Mouse (Mus musculus): ENCODE measurements around the gene Tti1. TPM values are rescaled to one million over a fixed set of nuclear protein-coding genes. Genes with fewer than 3 reads are reported as not detected.

Tti1 gene
- polyA plus RNA-seq, 1 experiment from 2014 or later: 30.1 TPM

DNA sequence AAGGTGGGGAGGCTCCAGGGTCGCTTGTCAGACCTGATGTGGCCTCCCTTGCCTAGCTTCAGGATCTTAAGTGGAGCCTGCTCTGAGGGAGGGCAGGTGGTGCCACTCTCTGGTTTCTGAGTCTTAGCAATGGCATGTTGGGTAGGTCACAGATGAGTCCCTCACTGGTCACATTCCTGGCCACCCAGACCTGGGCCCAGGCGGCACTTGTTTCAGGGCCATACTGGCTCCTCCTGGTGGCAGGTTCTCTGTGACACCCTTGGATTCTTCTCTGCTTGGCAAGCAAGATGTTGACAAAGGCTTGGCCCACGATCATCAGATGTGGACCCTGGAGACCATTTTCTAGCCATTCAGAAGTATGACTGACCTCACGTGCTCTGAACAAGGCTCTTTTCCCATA, 95.6 kb downstream of the Tti1 start:
- Histone ChIP-seq H3K4me3 (ENCODE audit: low read length) (no peak overlapping the region), H3K4me1 (ENCODE audit: insufficient read depth, low read length) (0 out of 2 replicates have a peak, but pooled peaks cover 2% of the 10 kb centered on the region), H3K27me3 (ENCODE audit: insufficient read depth, low read length) (no peaks in the 10 kb centered on the region), H3K9me3 (ENCODE audit: low read length) (no peaks in the 10 kb centered on the region), H3K27ac (ENCODE audit: low read length) (no peak overlapping the region), H3K36me3 (ENCODE audit: insufficient read depth, low read length) (no peaks in the 10 kb centered on the region), H3K4me2 (replicated peaks; ENCODE audit: low read depth, low read length) (no peak overlapping the region), H3K9ac (replicated peaks; ENCODE audit: low read length) (no peak overlapping the region)
- no peak for ATAC-seq (ENCODE audit: low FRiP score, low TSS enrichment)
- 71% methylated on average over 4 of the region's 4 CpGs for WGBS

Other genes starting within 250 kb of the Tti1 start
- gene Vstm2l, start 113.8 kb downstream of the Tti1 start, polyA plus RNA-seq (2015; fragmentation: Nextera tagmentation; extraction: Ambion mirVana): 0.21 and 0.22 TPM in 2 replicates
- 44.1 and 49.3 TPM in 2 replicates for gene Rprd1b, start 64 bp upstream of the Tti1 start, polyA plus RNA-seq (2015; fragmentation: Nextera tagmentation; extraction: Ambion mirVana)
- 41.6 and 48.3 TPM in 2 replicates for gene Tgm2, start 118.0 kb upstream of the Tti1 start, polyA plus RNA-seq (2015; fragmentation: Nextera tagmentation; extraction: Ambion mirVana)
- 8.3 and 9.0 TPM in 2 replicates for gene D630003M21Rik, start 200.8 kb upstream of the Tti1 start, polyA plus RNA-seq (2015; fragmentation: Nextera tagmentation; extraction: Ambion mirVana)
- gene Bpi, start 229.7 kb upstream of the Tti1 start, polyA plus RNA-seq (2015; fragmentation: Nextera tagmentation; extraction: Ambion mirVana): 0.18 TPM in 1 of 2 replicates, not detected in the other